Mouse (Mus musculus) E14TG2a.4 (cell line): ENCODE measurements at regions not wholly inside any gene's neighbourhood (a gene's known extent, or its start where the extent isn't known, plus 50 kb on each side); places are given as distances from the start of the nearest gene placed in this dataset.
A peak's percentile ranks its signal among the peaks of the same experiment; 100 is the strongest.

Source experiments
- H3K27me3 ChIP-seq: 2 replicates; pipeline ENCODE4 v1.6.1; 2014; ENCODE audit warnings: low read length, control low read depth; ENCODE audit not compliant: insufficient read depth
- H3K36me3 ChIP-seq: 2 replicates; pipeline ENCODE4 v1.6.1; 2014; ENCODE audit warnings: low read length, control low read depth; ENCODE audit not compliant: insufficient read depth
- H3K4me1 ChIP-seq: replicated peaks from 2 replicates; pipeline ENCODE4 v1.6.1; 2014; ENCODE audit warnings: low read depth, low read length, control low read depth
- H3K4me3 ChIP-seq: replicated peaks from 2 replicates; pipeline ENCODE4 v1.5.1; 2014; ENCODE audit warnings: mild to moderate bottlenecking, low read length
- H3K9me3 ChIP-seq: 2 replicates; pipeline ENCODE4 v1.6.1; 2014; ENCODE audit warnings: low read length, control low read depth
- CTCF ChIP-seq: conservative IDR thresholded peaks from 2 replicates; pipeline ENCODE4 v1.5.1; 2014; ENCODE audit warnings: low read length
- NANOG ChIP-seq: IDR thresholded peaks from 2 replicates; pipeline ENCODE4 v1.6.1; 2014; ENCODE audit warnings: borderline replicate concordance, low read length, mixed read lengths
- POU5F1 ChIP-seq: IDR thresholded peaks from 2 replicates; pipeline ENCODE4 v1.6.1; 2014; ENCODE audit warnings: low read length, borderline replicate concordance

DNA sequence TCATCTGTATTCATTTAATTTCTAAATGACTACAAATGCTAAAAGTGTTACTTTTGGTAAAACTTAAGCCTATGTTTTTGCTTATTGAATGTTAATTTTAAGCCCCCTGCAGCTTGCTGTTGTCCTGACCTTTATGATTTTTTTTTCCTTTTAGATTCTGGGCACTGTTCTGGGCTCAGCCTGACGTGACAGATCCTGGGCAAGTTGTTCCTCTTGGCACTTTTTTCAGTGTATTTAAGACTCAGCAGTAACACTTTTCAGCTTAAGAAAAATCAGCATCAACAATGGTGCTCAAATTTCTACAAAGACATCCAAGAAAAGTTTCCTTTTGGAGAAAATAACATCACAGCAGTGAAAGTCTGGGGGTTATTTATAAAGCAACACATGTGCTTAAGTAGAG lies 1177.9 kb downstream of the Pcdh18 start:
- no peaks in the 10 kb centered on the region for H3K4me1 ChIP-seq
- H3K36me3 ChIP-seq, result no peaks in the 10 kb centered on the region
- no peaks in the 10 kb centered on the region for H3K27me3 ChIP-seq
- TF ChIP-seq POU5F1 (no peak), CTCF (no peak), NANOG (no peak)
- no peaks in the 10 kb centered on the region for H3K9me3 ChIP-seq
- no peak overlapping the region for H3K4me3 ChIP-seq

- no peak for TF ChIP-seq NANOG
- TF ChIP-seq POU5F1, result no peak
- TF ChIP-seq CTCF, result no peak
- no peaks in the 10 kb centered on the region for H3K27me3 ChIP-seq
Measured at GRCm38 (mm10) chr3:48546669-48547068, 1210.5 kb downstream of the Pcdh18 start.

DNA sequence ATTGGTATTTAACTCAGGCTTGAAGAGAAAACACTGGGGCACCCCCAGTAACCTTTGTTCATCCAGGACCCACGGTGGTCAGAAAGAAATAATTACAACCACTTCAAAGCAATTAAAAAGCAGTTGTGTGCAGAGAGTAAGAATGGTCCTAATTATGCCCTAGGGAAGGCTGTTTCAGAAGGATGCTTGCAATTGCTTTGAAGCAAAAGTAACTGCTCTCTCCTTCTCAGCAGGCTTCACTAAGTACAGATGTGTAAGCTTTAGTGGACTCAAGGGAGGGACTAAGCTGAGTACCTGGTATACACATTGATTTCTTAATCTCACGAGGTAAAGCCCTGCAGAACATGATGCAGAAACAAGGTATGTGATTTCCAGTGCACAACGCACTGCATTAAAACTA lies 1242.1 kb downstream of the Pcdh18 start:
- no peak overlapping the region for H3K4me3 ChIP-seq
- TF ChIP-seq POU5F1, result no peak
- TF ChIP-seq CTCF, result no peak
- no peak for TF ChIP-seq NANOG
- no peaks in the 10 kb centered on the region for H3K9me3 ChIP-seq
- H3K36me3 ChIP-seq, result no peaks in the 10 kb centered on the region
- H3K27me3 ChIP-seq, result no peaks in the 10 kb centered on the region
- no peaks in the 10 kb centered on the region for H3K4me1 ChIP-seq

More at GRCm38 (mm10) chr3:48546669-48547068, 1210.5 kb downstream of the Pcdh18 start:
- no peak overlapping the region for H3K4me3 ChIP-seq
- no peaks in the 10 kb centered on the region for H3K36me3 ChIP-seq
- no peaks in the 10 kb centered on the region for H3K9me3 ChIP-seq
- no peaks in the 10 kb centered on the region for H3K4me1 ChIP-seq

DNA sequence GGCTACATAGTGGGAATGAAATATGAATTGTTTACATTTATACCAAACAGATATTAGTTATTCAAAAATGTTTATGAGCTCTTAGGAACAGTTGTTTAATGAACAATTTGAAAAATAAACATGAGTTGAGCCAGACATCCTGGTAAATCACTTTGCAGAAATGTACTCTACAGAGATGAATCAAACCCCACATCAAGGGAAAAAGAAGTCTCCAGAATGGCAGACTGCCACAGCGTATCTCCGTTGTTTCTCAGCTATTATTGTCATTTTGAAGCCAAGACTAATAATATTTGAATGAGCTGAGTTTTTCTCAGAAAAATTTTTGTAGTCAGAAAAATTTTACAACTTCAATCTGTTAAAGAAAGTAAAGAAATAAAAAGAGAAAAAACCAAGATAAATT lies 1253.1 kb downstream of the Pcdh18 start:
- Histone ChIP-seq H3K9me3 (no peaks in the 10 kb centered on the region), H3K27me3 (no peaks in the 10 kb centered on the region), H3K36me3 (no peaks in the 10 kb centered on the region), H3K4me3 (no peak overlapping the region), H3K4me1 (no peaks in the 10 kb centered on the region)
- no peak for TF ChIP-seq POU5F1
- no peak for TF ChIP-seq NANOG
- no peak for TF ChIP-seq CTCF

GRCm38 (mm10) chr3:48464679-48465078 lies 1292.4 kb downstream of the Pcdh18 start:
- Histone ChIP-seq H3K4me3 (no peak overlapping the region), H3K9me3 (no peaks in the 10 kb centered on the region), H3K27me3 (no peaks in the 10 kb centered on the region), H3K4me1 (no peaks in the 10 kb centered on the region), H3K36me3 (no peaks in the 10 kb centered on the region)
- TF ChIP-seq CTCF (no peak), POU5F1 (no peak)

DNA sequence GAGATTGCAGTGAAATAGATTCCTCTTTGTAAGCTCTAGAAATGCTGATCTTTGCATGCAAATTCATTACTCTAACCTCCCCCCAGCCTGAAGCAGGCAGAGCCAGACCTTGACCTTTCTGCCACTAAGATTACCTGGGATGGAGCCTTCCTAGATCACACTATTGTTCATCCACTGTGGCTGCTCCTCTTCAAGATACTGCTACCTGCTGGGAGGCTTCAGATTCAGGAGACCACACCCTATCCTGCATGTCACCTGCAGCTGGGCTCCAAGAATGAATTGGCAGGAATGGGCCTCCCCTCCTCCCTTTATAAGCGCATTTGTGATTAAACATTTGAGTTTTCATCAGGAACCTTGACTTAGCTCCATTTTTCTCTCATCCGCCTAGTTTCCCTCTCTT lies 1315.2 kb downstream of the Pcdh18 start:
- Histone ChIP-seq H3K36me3 (no peaks in the 10 kb centered on the region), H3K4me3 (no peak overlapping the region), H3K4me1 (peaks cover 16% of the 10 kb centered on the region), H3K27me3 (no peaks in the 10 kb centered on the region), H3K9me3 (no peaks in the 10 kb centered on the region)
- TF ChIP-seq CTCF, result no peak
- TF ChIP-seq NANOG, result peak; percentile 53; the same call in 1 of the 2 replicates

- TF ChIP-seq NANOG (no peak), CTCF (no peak), POU5F1 (no peak)
- Histone ChIP-seq H3K9me3 (no peaks in the 10 kb centered on the region), H3K27me3 (no peaks in the 10 kb centered on the region)
Measured at GRCm38 (mm10) chr3:48429406-48430033, 1327.6 kb downstream of the Pcdh18 start.

DNA sequence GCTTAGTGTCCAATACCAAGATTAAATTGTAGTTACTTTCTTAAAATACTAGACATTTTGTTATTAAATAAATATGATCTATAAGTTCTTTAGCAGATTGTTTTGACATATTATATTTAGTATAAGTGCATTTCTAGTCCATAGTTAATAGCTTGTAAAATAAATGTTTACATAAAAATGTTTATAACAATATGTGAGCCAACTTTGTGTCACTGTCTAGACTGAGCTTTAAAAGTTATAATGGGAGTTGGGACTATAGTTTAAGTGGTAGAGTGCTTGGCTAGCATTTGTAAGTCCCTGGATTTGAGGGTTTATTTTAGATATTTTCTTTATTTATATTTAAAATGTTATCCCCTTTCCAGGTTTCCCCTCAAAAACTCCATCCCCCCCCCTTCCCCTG lies 1367.3 kb downstream of the Pcdh18 start:
- Histone ChIP-seq H3K4me3 (no peak overlapping the region), H3K9me3 (no peaks in the 10 kb centered on the region), H3K27me3 (no peaks in the 10 kb centered on the region), H3K36me3 (no peaks in the 10 kb centered on the region), H3K4me1 (no peaks in the 10 kb centered on the region)
- TF ChIP-seq CTCF, result no peak
- TF ChIP-seq NANOG, result no peak
- TF ChIP-seq POU5F1, result no peak

More at GRCm38 (mm10) chr3:48429406-48430033, 1327.6 kb downstream of the Pcdh18 start:
- Histone ChIP-seq H3K4me3 (no peak overlapping the region), H3K4me1 (no peaks in the 10 kb centered on the region), H3K36me3 (no peaks in the 10 kb centered on the region)
